Mouse (Mus musculus): ENCODE measurements at regions not wholly inside any gene's neighbourhood (a gene's known extent, or its start where the extent isn't known, plus 50 kb on each side); places are given as distances from the start of the nearest gene placed in this dataset.

GRCm38 (mm10) chr9:93777784-93778402 is 760.0 kb downstream of the 1190002N15Rik start:
- Histone ChIP-seq H3K9ac (replicated peaks; ENCODE audit: low read length) (no peak overlapping the region), H3K9me3 (ENCODE audit: control insufficient read depth, low read length) (no peaks in the 10 kb centered on the region), H3K27ac (replicated peaks; ENCODE audit: low read depth, low read length) (no peak overlapping the region), H3K27me3 (ENCODE audit: control insufficient read depth, insufficient read depth, low read length) (no peaks in the 10 kb centered on the region), H3K4me3 (replicated peaks; ENCODE audit: low read depth, low read length) (no peak overlapping the region), H3K4me1 (ENCODE audit: control insufficient read depth, insufficient read depth, low read length) (no peaks in the 10 kb centered on the region), H3K4me2 (ENCODE audit: low read length) (no peak overlapping the region), H3K36me3 (ENCODE audit: control insufficient read depth, insufficient read depth, low read length) (no peaks in the 10 kb centered on the region)
- DNase-seq: peak; percentile 25
- ATAC-seq (ENCODE audit: low FRiP score, low TSS enrichment): no peak
- WGBS: 73% methylated on average over 2 of the region's 2 CpGs
